Mouse (Mus musculus) kidney, postnatal 36 days (tissue): Measurements from ENCODE around the gene Nup210.

ENCODE experiments used
- DNase-seq, 2 experiments: peaks; one replicate each; pipeline ENCODE4 v3.0.0; 2021 to 2022; ENCODE audit warnings: mixed read lengths in 2 of 2

The Nup210 gene

DNA sequence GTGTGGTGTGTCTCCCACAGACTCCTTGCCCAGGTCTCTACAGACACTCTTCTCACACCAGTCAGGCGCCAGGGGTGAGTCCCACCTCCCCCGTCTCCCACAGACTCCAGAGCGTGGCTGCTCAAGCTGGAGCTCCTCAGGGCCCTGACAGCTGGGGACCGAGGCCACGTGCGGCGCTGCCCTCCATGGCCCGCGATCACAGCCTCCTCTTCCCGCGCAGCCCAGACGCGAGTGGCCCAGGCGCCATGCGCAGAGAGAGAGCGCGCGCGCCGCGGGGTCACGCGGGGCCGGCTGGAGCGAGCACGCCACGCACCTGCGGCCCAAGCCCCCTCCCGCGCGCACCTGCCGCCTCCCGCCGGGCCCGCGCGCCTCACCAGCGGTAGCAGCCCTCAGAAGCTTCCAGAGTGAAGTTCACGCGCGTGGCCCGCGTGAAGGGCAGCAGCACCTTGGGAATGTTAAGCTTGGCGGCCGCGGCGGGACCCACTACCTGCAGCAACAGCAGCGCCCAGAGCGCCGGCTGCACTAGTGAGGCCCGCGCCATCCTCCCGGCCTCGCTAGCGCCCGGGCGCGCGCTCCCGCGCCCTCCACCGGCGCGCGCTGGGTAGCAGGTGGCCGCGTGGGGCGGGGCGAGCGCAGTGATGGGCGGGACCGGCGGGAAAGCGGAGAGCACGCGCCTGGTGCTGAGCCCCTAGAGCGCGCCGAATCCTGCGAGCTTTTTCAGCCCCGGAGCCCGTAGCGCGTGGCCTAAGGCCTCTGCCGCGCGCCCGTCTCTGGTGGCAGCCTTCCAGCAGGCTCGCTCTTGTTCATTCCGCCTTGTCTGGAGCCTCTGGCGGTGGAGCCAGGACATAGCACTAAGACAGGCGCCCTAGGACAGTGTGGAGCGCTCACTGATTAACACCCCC lies at the start of gene Nup210:
Gene Nup210 (minus strand): TSS at position 586 of the 902 bp plus-strand sequence.
- peak; percentile 98 to 99 for DNase-seq

DNA sequence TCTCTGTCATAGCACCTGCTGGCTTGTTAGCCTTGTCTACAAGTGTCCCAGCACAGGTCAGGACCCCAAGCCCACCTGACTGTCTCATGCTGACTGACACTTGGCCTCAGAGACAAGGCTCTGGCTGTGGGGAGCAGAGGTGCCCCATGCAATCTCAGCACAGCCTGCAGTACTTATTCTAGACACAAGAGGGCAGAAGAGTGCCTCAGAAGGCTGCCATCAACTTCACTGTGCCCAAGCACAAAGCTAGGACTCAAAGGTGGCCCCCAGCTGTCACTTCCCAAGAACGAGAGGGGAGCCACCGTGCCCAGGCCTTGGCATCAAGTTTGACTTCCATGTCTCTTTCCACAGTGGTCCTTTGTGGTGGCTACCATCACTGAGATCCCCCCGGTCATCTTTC lies 48.6 kb upstream of the Nup210 start:
- peak; percentile 64 to 83 for DNase-seq

DNA sequence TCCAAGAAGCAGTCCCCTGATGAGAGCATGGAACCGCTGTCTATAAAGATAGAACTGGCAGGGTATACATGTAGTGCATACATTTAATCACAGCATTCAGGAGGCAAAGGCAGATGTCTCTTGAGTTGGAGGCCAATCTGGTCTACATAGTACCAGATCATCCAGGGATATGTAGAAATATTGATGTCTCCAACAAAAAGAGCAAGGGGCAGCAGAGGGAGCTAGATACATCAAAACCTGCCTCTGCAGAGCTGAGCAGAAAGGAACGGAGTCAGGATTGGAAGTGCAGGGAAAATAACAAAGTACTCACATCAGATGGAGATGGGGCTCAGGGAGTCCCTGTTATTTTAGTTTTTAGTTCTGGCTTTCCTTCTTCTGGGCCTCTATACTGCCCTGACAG lies 48.0 kb upstream of the Nup210 start:
- no peak for DNase-seq

DNA sequence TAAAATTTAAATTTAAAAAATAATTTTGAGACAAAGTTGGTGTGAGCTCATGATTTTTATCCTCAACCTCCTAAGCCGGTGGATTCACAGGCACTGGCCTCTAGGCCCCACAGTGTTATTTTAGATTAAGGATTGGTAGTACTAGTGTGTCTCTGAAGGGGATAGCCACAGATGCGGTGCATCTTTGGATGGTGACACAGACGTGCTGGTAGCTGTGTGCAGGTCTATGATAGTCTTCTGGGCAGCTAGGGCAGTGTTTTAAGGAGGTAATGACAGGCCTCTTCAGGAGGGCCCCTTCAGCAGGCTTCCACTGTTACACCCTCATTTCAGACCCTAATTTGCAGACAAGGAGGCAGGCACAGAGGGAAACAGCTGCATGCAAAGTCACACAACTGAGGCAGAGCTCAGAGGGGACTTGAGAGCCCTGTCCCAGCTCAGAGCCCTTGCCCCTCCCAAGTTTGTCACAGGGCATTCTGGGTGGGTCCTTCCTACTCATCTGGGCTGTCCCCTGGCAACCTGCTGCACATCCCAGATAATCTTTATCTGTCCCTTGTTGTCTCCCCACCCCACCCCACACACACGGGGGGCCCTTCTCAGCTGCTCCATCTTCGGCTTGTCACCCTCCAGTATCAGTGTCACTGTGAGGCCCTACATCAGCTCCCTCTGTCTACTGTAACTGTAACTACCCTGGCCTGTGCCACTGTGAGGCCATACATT lies 46.7 kb upstream of the Nup210 start:
- no peak for DNase-seq

DNA sequence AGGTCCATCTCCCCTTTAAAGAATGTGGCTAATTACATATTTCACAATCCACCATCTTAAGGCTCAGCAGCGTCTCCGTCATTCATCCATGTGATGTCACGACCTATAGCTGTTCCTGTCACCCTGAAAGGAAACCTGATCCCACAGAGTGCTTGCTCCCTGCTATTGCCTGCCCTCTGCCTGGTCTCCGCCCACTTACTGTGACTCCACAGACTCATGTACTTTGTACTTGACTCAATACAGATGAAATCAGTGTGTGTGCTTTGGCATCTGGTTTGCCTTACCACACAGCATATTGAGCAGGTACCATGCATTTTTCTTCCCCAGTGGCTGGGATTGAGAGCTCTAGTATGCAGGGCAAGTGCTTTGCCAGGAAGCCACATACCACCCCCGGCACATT lies 45.7 kb upstream of the Nup210 start:
- no peak for DNase-seq

DNA sequence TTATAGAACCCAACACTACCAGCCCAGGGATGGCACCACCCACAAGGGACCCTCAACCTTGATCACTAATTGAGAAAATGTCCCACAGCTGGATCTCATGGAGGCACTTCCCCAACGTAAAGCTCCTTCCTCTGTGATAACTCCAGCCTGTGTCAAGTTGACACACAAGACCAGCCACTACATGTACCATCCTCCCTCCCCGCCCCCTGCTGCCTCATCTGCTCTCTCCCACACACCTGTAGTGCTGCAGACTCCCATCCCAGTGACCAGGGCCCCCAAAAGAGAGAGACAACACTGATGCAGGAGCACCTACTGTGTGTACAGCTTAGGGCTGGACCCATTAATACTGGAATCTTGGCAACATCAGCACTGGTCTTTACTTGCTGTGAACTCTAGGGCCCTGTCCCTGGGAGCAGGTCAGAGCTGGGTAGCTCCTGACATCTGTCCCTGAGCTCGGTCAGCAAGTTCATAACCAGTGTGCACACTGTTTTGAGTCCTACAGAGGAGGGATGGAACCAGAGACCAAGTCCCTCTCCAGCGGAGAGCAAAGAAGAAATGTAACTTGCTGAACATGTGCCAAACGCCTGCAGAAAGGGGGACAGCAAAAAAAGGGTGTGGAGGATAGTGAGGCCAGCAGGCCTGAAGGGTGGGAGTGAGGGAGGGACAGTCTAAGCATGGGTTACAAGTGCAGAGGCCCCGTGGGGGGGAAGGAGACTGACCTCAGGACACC lies 45.0 kb upstream of the Nup210 start:
- DNase-seq: no peak

DNA sequence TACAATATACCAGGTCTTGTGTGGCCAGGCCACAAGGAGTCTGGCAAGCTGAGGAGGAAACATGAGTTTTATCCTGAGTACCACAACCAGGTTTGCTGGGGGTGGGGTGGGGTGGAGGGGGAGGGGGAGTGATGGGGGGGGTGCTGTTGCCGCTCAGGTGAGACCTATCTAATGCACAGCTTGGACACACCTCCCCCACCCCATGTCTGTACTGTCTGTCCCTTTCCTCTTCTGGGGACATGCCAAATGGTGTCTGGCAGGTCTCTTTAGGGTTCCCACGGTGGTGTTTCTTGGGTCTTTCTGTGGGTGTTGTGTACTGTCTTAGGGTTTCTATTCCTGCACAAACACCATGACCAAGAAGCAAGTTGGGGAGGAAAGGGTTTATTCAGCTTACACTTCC lies 44.3 kb upstream of the Nup210 start:
- DNase-seq: no peak

DNA sequence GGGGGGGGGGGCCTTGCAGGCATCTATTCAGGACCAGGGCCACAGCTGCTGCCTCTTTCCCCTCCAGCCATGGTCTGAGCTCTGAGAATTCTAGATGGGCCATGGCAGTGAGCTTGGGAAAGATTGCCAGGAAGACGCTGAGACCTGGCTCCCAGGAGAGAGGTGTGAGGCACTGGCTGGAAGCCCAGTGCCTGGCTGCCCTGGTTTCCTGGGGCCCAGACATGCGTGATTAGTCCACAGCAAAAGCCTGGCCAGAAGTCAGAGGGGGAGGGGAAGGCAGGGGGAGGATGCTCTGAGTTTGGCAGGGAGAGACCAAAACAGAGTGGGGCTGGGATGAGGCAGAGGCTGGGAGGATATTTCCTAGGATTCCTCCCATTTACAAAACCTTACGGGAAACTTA lies 43.8 kb upstream of the Nup210 start:
- peak; percentile 82 to 83 for DNase-seq

DNA sequence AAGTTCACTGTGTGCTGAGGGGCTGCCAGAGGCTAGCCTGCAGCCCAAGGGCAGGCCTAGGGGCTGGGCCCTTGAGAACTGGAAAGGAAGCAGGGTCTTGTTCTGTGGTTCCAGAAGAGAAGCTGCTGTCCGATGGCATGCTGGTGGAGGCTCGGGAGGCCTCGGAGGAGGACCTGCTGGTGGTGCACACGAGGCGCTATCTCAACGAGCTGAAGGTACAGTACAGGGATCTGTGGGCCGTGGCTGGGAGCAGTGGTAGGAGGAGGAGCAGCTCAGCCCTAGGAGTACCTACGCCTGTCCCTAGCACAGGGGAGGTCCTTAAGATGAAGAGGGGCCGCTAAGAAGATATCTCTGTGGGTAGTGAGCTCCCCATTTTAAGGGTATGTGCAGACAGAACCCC lies 42.4 kb upstream of the Nup210 start:
- DNase-seq: no peak

DNA sequence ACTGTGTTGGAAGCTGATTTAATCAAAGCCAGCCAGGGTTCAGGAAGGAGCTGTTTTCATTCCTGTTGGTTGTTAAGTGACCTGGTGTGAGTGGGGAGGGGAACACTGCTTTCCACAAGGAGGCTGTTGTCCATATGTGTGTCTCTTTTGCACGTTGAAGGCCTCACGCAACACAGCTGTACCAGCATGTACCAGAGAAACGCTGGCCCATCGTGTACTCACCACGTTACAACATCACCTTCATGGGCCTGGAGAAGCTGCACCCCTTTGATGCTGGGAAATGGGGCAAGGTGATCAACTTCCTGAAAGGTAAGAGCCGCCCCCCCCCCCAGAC lies 40.6 kb upstream of the Nup210 start:
- DNase-seq: no peak

DNA sequence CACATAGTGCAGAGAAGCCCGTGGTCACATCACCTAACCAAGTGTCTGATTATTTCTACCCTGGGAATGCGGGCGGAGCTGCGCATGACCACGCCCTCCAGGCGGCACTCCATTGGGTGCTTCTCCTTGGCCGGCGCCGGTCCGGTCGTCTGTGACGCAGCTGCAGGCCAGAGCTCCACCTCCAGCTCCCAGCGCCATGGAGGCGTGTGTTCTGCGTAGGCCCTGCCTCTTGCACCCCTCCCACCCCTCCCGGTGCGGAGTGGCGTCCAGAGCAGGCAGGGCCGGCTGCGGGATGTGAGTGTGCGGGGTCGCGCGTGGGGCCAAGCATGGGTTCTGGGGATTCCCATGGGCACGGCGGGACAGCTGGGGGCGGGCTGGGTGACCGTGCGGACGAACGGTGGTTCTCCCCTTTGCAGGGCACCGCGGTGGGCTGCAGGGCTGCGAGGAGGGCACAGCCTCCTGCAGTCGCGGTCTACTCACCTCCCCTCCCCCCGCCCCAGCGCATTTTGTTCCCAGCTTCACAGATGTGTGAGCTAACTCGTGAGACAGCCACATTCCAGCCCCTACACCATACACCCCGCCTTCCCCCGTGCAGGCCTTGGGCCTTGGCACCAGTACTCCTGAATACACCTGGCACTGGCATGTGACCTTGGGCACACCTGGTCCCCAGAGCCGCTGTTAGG lies 40.1 kb upstream of the Nup210 start, which contains the start of gene Hdac11:
Gene Hdac11 (plus strand): TSS at position 112 of the 683 bp plus-strand sequence.
- DNase-seq: peak; percentile 95

DNA sequence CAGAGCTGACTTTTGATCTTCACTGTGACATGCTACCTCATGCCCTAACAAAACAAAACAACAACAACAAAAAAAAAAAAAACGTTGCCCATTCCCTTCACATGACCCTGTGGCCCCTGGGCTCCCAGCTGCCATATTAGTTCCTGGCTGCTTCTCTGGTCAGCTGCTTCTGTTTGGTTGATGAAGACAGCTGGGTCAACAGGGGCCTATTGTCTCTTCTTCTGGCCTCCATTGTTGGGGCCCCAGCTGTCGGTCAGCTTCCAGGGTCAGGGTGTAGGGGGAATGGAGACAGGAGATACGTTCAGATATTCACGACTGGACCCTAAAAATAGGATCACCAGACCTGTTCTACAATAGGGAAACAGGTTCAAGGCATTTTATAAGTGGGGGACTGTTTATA lies 39.4 kb upstream of the Nup210 start:
- DNase-seq: no peak

DNA sequence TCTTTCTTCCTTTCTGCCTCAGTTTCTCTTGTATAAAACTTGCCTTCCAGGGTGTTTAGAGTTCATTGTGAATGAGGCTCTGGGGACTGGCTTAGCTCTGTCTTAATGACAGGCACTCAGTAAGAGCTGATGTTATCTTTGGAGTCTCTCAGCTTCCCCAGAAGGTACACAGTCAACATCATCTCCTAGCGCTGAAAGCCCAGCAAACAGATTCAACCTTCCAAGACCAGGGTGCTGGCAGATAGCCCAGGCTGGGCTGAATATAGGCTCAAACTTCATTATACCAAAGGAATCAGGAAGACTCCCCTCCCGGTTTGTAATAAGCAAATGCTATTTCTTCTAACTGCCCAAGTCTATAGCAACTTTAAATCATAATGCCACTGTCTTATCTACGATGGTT lies 38.7 kb upstream of the Nup210 start:
- DNase-seq: no peak

DNA sequence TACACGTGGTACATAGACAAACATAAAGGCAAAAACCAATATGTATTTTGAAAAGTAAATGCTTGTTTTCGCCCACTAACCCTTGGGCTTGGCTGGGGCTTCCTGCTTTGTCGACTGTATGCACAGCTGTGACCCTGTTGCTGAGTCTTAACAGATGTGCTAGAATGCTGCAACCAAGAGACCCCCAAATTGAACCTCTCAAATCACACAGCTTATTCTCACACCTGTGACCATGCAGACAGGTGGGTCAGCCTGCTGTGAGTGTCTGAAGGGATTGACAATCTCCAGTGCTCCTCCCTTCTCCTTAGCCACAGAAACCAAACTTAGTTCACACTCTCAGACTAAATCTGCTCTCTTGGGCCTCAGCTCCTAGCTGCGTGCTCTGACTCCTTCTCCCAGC lies 38.1 kb upstream of the Nup210 start:
- DNase-seq: no peak

DNA sequence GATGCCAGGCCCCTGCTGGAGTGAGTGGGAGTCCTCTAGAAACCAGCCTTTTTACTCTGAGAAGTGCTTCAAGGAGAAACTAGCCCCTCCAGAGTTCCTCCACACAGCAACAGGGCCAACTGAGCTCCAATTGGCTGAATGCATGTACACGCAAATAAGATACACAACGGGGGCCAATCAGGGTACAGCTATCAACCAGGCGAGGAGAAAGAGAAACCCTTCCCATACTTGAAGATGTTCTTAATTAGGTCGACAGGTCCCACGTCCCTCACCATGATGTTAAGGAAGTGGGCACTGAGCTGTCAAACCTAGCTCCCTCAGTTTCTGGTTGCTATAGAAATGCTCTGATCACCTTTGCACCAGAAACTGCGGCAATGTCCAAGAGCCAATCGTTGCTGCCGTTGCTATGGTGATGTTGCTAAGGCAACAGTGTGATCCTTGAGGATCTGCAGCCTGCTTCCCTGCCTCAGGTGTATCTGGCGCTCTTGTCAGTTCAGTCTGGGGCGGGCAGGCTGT lies 37.0 kb upstream of the Nup210 start:
- no peak for DNase-seq

DNA sequence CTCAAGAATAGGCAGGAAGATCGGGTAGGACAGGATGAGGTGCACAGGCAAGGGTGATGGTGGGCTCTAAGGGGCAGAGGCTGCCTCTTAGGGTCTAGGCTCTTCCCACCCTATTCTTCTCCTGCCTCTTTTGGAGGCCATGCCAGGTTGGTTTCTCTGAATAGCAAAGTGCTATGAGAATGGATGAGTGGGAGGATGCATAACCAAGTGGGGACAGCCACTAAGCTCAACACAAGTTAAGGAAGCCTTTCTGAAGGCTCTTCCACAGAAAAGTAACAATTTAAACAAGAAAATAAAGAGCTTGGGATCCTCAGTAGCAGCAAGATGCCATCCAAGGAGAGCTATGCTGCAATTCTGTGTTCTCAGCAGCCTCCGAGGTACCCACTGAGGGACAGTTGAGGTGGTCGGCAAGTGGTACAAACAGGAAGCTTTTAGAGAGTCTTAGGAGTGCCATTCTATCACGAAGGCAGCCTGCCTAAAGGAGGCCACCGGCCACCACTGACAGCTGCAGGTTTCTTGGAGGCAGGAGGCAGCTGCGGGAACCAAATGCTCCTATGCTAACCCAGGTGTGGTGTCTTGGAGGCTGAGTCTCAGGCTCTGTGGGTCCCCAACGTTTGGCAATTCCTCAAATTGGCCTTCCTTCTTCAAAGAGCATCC lies 36.4 kb upstream of the Nup210 start:
- DNase-seq: no peak

DNA sequence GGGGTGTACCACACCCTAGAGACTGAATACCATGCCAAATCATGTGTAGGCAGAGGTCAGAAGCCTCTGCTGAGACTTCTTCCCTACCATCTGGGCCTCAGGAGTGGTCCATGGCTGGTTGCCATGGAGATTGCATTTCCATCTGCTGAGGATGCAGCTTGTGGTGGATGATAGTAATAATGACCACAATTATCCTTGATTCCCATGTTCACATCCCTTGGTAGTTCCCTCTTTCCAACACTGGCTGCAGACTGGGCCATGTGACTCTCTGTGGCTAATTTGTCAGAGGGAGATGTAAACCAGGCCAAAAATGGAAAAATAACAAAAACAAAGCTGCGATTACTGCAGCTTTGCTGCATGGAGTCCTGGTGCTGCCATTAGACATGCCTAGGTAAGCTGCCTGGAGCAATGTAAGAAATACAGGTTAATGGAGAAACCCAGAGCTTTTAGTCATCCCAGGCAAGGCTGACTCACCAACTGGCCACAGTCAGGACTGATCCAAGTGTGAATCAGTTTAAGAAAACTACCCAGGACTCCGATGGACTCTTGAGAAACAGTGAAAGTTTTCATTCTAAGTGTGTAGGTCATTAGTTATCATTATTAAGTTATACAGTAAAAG lies 30.6 kb upstream of the Nup210 start:
- DNase-seq: no peak

DNA sequence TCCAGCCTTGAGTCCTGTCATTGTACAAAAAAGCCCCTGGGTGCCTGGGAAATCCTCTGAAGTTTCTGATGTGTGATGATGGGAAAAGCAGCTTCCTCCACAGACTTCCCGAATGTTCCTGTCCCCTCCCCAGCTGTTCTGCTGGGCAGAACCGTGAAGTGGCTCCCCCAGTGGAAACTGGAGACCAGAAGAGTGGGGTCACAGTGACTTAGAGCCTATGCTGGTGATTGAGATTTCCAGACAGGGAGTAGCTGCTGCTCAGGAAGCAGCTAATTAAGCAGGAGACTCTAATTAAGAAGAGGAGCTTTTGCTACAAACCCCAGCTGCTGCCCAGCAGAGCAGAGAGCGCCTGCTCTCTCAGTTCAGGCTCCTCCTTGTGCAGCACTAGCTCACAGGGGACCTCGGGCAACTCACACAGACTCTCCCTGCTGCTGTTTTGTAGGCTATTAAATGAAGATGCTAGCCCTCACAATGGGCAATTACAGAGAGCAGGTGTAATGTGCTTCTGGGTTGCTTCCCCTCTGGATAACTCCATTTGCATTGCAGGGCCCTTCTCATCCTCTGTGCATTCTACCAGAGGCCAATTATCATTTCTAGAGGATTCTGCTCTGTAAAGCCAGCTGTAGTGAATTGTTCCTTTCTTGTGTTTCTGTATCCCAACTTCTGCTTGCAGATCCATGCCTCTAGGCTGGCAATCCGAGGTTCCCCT lies 30.0 kb upstream of the Nup210 start:
- no peak for DNase-seq

DNA sequence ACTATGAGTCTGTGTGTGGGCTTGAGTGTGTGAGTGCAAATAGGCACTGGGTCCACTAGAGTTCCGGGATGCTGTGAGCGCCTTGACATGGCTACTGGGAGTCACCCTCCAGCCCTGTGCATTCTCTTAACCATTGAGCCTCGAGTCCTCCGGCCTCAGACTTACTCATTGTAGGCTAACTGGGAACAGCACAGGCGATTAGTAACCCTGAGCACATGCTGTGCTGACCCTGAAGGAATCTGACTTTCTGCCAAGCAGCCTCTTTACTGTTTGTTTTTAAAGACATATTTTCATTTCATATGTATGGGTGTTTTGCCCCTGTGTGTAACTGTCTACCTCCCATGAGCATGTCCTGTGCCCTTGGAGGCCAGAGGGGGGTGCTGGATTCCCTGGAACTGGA lies 28.9 kb upstream of the Nup210 start:
- no peak for DNase-seq

DNA sequence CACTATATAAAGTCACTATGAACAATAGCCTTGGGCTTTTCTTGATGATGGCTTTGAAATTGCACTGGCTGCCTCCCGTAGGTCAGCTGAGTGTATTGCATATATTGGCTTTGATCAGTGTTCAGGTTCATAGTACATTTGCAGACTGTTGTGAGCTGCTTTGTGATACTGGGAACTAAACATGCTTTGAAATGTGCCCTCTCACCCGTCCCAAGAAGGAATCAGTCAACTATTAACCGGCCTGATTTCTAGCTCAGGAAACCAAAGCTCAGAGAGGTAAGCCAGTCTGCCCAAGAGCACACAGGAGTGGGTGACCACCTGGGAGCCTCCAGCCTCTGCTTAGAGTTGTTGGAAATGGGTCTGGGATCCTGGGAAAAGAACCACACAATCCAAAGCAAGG lies 28.4 kb upstream of the Nup210 start:
- DNase-seq: peak; percentile 14 to 39

DNA sequence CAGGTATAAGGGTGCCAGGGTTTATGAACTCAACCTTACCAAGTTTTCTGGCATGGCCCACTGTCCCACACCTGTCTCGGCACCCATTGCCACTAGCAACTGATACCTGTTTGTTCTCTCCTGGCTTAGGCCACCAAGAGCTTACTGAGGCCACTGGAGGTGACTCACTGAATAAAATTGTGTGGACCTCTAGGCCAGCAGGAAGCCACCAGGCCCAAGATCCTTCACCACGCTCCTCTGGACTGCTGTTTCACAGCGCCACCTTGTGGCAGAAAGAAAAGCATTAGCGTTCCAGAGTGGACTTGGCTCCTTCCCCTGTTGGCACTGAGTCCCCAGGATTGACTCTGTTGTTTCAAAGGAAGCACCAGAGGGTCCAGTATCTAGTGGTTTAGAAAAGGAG lies 23.2 kb upstream of the Nup210 start:
- peak; percentile 76 to 91 for DNase-seq
